Mouse (Mus musculus): ENCODE measurements at regions not wholly inside any gene's neighbourhood (a gene's known extent, or its start where the extent isn't known, plus 50 kb on each side); places are given as distances from the start of the nearest gene placed in this dataset.

DNA sequence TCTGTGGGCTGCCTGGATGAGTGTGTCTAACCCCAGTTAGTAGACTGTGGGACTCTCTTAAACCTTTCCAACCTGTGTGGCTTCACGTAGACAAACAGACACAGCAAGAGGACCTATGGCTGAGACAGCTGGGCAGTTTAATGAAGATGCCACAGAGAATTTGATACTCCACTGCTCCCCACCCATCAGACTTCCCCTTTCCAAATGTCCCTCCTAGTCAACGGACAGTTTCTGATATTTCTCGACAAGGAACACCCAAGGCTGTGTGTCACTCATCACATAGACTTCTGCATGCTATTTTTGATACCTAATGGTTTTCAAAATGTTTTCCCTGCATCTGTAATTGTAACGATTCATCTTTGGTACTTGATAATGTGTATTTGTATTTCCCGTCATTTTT lies 120.8 kb downstream of the Fam173b start:
- TF ChIP-seq POLR2A (IDR thresholded peaks at IDR 0.05; ENCODE audit: low read depth, low read length), result no peak
- TF ChIP-seq CTCF (conservative IDR thresholded peaks at IDR 0.05; ENCODE audit: insufficient read depth, insufficient read length, low read depth, low read length), result no peak
- DNase-seq, result no peak
- Histone ChIP-seq H3K36me3 (ENCODE audit: control insufficient read depth, insufficient read depth, low read length) (no peaks in the 10 kb centered on the region), H3K4me3 (ENCODE audit: insufficient read depth, low read depth, low read length) (no peak overlapping the region), H3K27ac (ENCODE audit: insufficient read depth, low read depth, low read length) (no peak overlapping the region), H3K27me3 (replicated peaks; ENCODE audit: control insufficient read depth, insufficient read depth, low read length) (no peaks in the 10 kb centered on the region), H3K4me1 (ENCODE audit: control insufficient read depth, insufficient read depth, low read length) (no peaks in the 10 kb centered on the region)
- 67% methylated on average over 5 of the region's 5 CpGs for WGBS

DNA sequence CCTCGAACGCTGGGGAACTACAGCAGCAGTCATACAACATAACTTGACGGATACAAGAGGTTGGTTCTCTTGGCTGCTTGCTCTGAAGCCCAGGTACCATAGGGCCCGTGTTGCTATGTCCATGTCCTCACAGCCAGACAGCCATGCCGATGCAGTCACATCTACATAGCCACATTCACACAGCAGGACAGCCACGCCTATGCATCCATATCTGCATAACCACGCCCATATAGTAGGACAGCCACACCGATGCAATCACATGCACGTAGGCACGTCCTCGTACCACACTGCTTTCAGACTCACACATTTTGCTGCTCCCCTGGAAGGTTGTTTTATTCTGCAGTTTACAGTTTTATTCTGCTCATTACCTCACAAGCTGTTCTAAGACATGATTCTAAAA lies 122.6 kb downstream of the Fam173b start:
- 61% methylated on average over 11 of the region's 11 CpGs for WGBS
- Histone ChIP-seq H3K4me1 (ENCODE audit: control insufficient read depth, insufficient read depth, low read length) (no peaks in the 10 kb centered on the region), H3K27ac (ENCODE audit: insufficient read depth, low read depth, low read length) (no peak overlapping the region), H3K4me3 (ENCODE audit: insufficient read depth, low read depth, low read length) (no peak overlapping the region), H3K36me3 (ENCODE audit: control insufficient read depth, insufficient read depth, low read length) (no peaks in the 10 kb centered on the region), H3K27me3 (replicated peaks; ENCODE audit: control insufficient read depth, insufficient read depth, low read length) (no peaks in the 10 kb centered on the region)
- TF ChIP-seq POLR2A (IDR thresholded peaks at IDR 0.05; ENCODE audit: low read depth, low read length) (no peak), CTCF (conservative IDR thresholded peaks at IDR 0.05; ENCODE audit: insufficient read depth, insufficient read length, low read depth, low read length) (no peak)
- no peak for DNase-seq

DNA sequence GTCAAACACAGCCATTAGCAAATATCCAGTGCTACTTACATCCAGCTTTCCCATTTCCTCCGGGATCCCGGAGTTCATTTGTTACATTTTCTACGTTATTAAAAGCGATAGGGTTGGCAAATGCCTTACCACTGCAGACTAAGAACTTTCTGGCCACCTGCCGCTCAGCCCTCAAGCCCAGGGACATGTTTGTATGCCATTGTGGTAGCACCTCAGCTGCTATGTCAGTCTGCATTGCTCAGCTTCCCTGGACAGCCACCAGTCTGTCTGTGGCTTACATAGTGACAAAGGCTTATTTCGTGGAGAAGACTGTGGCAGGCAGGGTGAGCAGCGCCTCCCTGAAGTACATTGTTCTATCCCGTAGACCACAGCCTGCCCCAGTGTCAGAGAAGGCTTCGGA lies 127.5 kb downstream of the Fam173b start:
- WGBS, result 94% methylated on average over 9 of the region's 9 CpGs
- TF ChIP-seq POLR2A (IDR thresholded peaks at IDR 0.05; ENCODE audit: low read depth, low read length) (no peak), CTCF (conservative IDR thresholded peaks at IDR 0.05; ENCODE audit: insufficient read depth, insufficient read length, low read depth, low read length) (no peak)
- Histone ChIP-seq H3K36me3 (ENCODE audit: control insufficient read depth, insufficient read depth, low read length) (no peaks in the 10 kb centered on the region), H3K4me1 (ENCODE audit: control insufficient read depth, insufficient read depth, low read length) (no peaks in the 10 kb centered on the region), H3K27me3 (replicated peaks; ENCODE audit: control insufficient read depth, insufficient read depth, low read length) (no peaks in the 10 kb centered on the region), H3K4me3 (ENCODE audit: insufficient read depth, low read depth, low read length) (no peak overlapping the region), H3K27ac (ENCODE audit: insufficient read depth, low read depth, low read length) (no peak overlapping the region)
- no peak for DNase-seq

DNA sequence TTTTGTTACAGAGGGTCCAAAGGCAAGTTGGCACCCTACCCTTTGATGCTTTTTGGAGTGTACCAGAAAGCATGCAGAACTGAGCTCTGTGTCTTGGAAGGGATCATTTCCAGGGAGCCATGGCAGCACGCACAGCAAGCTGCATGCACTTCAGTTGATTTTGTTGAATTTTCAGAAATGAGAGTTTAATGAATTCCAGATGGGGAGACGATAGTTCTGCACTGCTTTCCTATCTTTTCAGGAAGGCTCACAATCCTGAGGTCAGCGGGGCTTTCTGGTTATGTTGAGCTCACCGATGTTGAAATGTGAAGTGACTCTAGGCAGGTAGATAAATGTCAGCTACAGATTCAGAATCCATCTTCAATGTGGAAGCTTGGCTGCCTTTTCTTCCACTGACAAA lies 140.0 kb downstream of the Fam173b start:
- Histone ChIP-seq H3K4me1 (ENCODE audit: control insufficient read depth, insufficient read depth, low read length) (no peaks in the 10 kb centered on the region), H3K27me3 (replicated peaks; ENCODE audit: control insufficient read depth, insufficient read depth, low read length) (no peaks in the 10 kb centered on the region), H3K4me3 (ENCODE audit: insufficient read depth, low read depth, low read length) (no peak overlapping the region), H3K36me3 (ENCODE audit: control insufficient read depth, insufficient read depth, low read length) (no peaks in the 10 kb centered on the region), H3K27ac (ENCODE audit: insufficient read depth, low read depth, low read length) (no peak overlapping the region)
- TF ChIP-seq POLR2A (IDR thresholded peaks at IDR 0.05; ENCODE audit: low read depth, low read length), result no peak
- no peak for TF ChIP-seq CTCF (conservative IDR thresholded peaks at IDR 0.05; ENCODE audit: insufficient read depth, insufficient read length, low read depth, low read length)
- 84% methylated on average over 4 of the region's 4 CpGs for WGBS
- no peak for DNase-seq

DNA sequence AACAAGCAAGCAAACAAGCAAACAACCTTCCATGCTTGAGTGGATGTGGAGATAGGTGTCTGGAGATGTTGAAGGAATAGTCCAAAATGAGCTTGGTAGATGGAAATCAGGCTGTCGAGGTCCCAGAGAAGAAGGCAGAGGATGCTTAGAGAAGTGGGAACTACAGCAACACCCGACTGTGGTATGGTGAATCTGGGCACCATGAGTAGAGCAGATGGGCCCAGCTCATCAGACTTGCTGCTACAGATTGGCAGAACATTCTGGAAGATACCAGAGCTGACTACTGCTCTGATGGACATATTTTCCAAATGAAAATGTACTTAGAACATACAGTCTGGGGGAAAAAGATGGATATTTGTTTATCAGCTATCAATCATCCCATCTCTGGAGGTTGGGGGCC lies 142.9 kb downstream of the Fam173b start:
- no peak for DNase-seq

DNA sequence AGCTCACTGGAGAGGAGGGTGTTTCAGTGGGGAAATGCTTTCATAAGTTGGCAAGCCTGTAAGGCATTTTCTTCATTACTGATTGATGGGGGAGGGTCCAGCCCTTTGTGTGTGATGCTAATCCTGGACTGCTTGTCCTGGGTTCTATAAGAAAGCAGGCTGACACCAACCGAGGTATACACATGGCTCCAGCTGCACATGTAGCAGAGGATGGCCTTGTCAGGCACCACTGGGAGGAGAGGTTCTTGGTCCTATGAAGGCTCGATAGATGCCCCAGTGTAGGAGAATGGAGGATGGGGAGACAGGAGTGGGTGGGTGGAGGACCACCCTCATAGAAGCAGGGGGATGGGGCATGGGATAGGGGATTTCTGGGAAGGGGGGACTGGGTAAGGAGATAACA lies 151.0 kb downstream of the Fam173b start:
- TF ChIP-seq POLR2A (IDR thresholded peaks at IDR 0.05; ENCODE audit: low read depth, low read length), result no peak
- TF ChIP-seq CTCF (conservative IDR thresholded peaks at IDR 0.05; ENCODE audit: insufficient read depth, insufficient read length, low read depth, low read length), result no peak
- DNase-seq, result no peak
- no peak overlapping the region for H3K27ac ChIP-seq (ENCODE audit: insufficient read depth, low read depth, low read length)
- no peak overlapping the region for H3K4me3 ChIP-seq (ENCODE audit: insufficient read depth, low read depth, low read length)
- H3K36me3 ChIP-seq (ENCODE audit: control insufficient read depth, insufficient read depth, low read length), result no peaks in the 10 kb centered on the region
- 0 out of 2 replicates have a peak, but pooled peaks cover 3% of the 10 kb centered on the region for H3K4me1 ChIP-seq (ENCODE audit: control insufficient read depth, insufficient read depth, low read length)
- H3K27me3 ChIP-seq (replicated peaks; ENCODE audit: control insufficient read depth, insufficient read depth, low read length), result no peaks in the 10 kb centered on the region
- WGBS, result 72% methylated on average over 2 of the region's 2 CpGs

More for the DNA sequence above, 142.9 kb downstream of the Fam173b start:
- Histone ChIP-seq H3K4me3 (ENCODE audit: insufficient read depth, low read depth, low read length) (no peak overlapping the region), H3K27ac (ENCODE audit: insufficient read depth, low read depth, low read length) (no peak overlapping the region), H3K4me1 (ENCODE audit: control insufficient read depth, insufficient read depth, low read length) (no peaks in the 10 kb centered on the region), H3K36me3 (ENCODE audit: control insufficient read depth, insufficient read depth, low read length) (no peaks in the 10 kb centered on the region), H3K27me3 (replicated peaks; ENCODE audit: control insufficient read depth, insufficient read depth, low read length) (no peaks in the 10 kb centered on the region)
- TF ChIP-seq POLR2A (IDR thresholded peaks at IDR 0.05; ENCODE audit: low read depth, low read length), result no peak
- WGBS, result 85% methylated on average over 2 of the region's 2 CpGs

DNA sequence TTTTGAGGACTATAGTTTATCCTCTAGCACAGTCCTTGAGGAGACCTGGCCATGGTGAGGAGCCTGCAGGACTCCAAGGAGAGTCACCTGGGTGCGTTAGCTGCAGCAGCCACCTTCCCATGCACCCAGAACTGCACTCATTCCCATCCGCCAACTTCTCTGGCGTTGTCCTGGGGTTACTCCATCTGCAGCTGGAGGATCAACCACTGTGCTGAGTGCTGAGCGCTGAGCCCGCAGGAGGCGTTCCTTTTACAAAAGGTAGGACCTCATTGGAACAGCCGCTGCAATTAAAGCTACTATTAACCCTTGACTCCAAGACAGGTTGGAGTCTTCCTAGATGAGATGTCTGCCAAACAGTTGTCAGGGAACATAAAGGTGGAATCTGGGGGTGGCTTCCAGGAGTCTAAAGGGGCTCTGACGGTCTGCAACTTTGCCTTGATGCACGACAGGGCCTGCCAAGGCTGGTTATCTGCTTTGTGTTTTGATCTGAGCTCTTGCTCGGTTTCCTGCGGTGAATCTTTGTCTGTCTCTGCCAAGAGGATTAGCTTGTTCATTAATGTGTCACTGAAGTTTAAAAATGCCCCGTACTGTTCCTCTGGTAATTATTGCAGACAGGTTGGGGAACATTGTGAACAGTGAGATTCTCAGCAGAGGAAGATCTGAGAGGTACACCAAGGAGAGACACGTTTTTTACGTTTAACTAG lies 152.1 kb downstream of the Fam173b start:
- 0 out of 2 replicates have a peak overlapping the region, but pooled peaks have one; percentile 48 for H3K27ac ChIP-seq (ENCODE audit: insufficient read depth, low read depth, low read length)
- peak; percentile 60 for DNase-seq
- 40% methylated on average over 14 of the region's 14 CpGs for WGBS
- H3K27me3 ChIP-seq (replicated peaks; ENCODE audit: control insufficient read depth, insufficient read depth, low read length), result no peaks in the 10 kb centered on the region
- no peaks in the 10 kb centered on the region for H3K36me3 ChIP-seq (ENCODE audit: control insufficient read depth, insufficient read depth, low read length)
- no peak for TF ChIP-seq CTCF (conservative IDR thresholded peaks at IDR 0.05; ENCODE audit: insufficient read depth, insufficient read length, low read depth, low read length)
- 0 out of 2 replicates have a peak, but pooled peaks cover 3% of the 10 kb centered on the region for H3K4me1 ChIP-seq (ENCODE audit: control insufficient read depth, insufficient read depth, low read length)
- no peak overlapping the region for H3K4me3 ChIP-seq (ENCODE audit: insufficient read depth, low read depth, low read length)
